Mouse (Mus musculus): ENCODE results near the gene Psmb2.

DNA sequence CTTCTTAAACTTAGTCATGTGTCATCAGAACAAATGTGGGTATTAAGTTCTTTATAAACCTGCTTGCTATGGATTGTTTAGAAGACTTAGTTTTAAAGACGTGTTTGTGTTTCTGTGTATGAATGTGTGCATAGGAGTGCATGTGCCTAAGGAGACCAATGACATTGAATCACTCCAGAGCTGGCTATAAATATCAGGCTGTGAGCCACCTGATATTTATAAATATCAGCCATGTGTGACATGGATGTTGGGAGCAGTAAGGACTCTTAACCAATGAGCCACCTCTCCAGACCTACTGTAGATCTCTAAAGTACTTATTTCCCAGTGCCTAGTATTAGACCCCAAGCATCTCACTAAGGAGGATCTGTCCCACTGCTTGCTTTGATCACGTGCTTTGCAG, 12.0 kb downstream of the Psmb2 start:
- TF ChIP-seq CTCF (IDR thresholded peaks at IDR 0.05; ENCODE audit: borderline replicate concordance, control insufficient read depth, extremely low read depth, insufficient read depth, low read length, poor library complexity) (no peak), POLR2A (IDR thresholded peaks at IDR 0.05; ENCODE audit: control insufficient read depth, extremely low read depth, insufficient read depth, low read length, poor library complexity) (no peak)

All from thymus, adult 2 months (tissue).